Mouse (Mus musculus) stomach, postnatal 0 days (tissue): Measurements from ENCODE around the gene Fndc1. TPM values are rescaled to one million over a fixed set of nuclear protein-coding genes. Genes with fewer than 3 reads are reported as not detected.

Experiments used
- ATAC-seq: fragments of 200-750 bp; cut with Nextera tagmentation; 2 replicates; pipeline ENCODE4 v1.8.0; 2017; ENCODE audit not compliant: low FRiP score, low TSS enrichment
- DNase-seq: peaks from one replicate; pipeline ENCODE4 v3.0.0-alpha.2; 2016; ENCODE audit warnings: low spot score
- H3K27ac ChIP-seq: fragments of 300-500 bp; sonication (generic); replicated peaks from 2 replicates; pipeline ENCODE4 v1.5.1; 2014; ENCODE audit warnings: mild to moderate bottlenecking, control low read depth
- H3K27me3 ChIP-seq: fragments of 300-500 bp; sonication (generic); 2 replicates; pipeline ENCODE4 v1.6.1; 2014; ENCODE audit warnings: low read length; ENCODE audit not compliant: control insufficient read depth, insufficient read depth
- H3K36me3 ChIP-seq: fragments of 300-500 bp; sonication (generic); 2 replicates; pipeline ENCODE4 v1.6.1; 2014; ENCODE audit warnings: low read length, mixed read lengths; ENCODE audit not compliant: control insufficient read depth, insufficient read depth
- H3K4me1 ChIP-seq: fragments of 300-500 bp; sonication (generic); replicated peaks from 2 replicates; pipeline ENCODE4 v1.6.1; 2014; ENCODE audit warnings: antibody characterized with exemption; ENCODE audit not compliant: control insufficient read depth, insufficient read depth
- H3K4me2 ChIP-seq: fragments of 300-500 bp; sonication (generic); replicated peaks from 2 replicates; pipeline ENCODE4 v1.6.1; 2014; ENCODE audit warnings: low read depth, mild to moderate bottlenecking, control low read depth, moderate library complexity
- H3K4me3 ChIP-seq: fragments of 300-500 bp; sonication (generic); 2 replicates; pipeline ENCODE4 v1.5.1; 2014; ENCODE audit warnings: low read depth, low read length, control low read depth
- H3K9ac ChIP-seq: fragments of 300-500 bp; sonication (generic); 2 replicates; pipeline ENCODE4 v1.6.1; 2014; ENCODE audit warnings: mild to moderate bottlenecking, low read length, control low read depth, mixed read lengths
- H3K9me3 ChIP-seq: fragments of 300-500 bp; sonication (generic); 2 replicates; pipeline ENCODE4 v1.6.1; 2016; ENCODE audit warnings: low read length; ENCODE audit not compliant: control insufficient read depth
- CTCF ChIP-seq: IDR thresholded peaks from 2 replicates; pipeline ENCODE4 v1.5.1; 2016; ENCODE audit warnings: antibody characterized with exemption, low read depth, mild to moderate bottlenecking, moderate library complexity
- EP300 ChIP-seq: optimal IDR thresholded peaks from 2 replicates; pipeline ENCODE3; 2016; ENCODE audit warnings: antibody characterized with exemption
- WGBS: fragments of 180-500 bp; shearing (Covaris S2); extraction: QIAGEN DNeasy Blood & Tissue Kit; methylation state at CpG from one replicate; pipeline ENCODE4 v1.1.7; 2014; 5-methylcytosine and 5-hydroxymethylcytosine counted together
- microRNA-seq: library from miRNA; unstranded; fragments of <30 nt; microRNA quantifications from one replicate; pipeline ENCODE4, GENCODE M21; 2016
- polyA plus RNA-seq: library from polyadenylated mRNA; unstranded; fragments of >200 nt; fragmentation: Nextera tagmentation; extraction: Ambion mirVana; gene quantifications from 2 replicates; pipeline ENCODE4 v1.2.1, GENCODE M21; 2015

Gene Fndc1
- polyA plus RNA-seq, 1 experiment from 2014 or later: 27.0 TPM

DNA sequence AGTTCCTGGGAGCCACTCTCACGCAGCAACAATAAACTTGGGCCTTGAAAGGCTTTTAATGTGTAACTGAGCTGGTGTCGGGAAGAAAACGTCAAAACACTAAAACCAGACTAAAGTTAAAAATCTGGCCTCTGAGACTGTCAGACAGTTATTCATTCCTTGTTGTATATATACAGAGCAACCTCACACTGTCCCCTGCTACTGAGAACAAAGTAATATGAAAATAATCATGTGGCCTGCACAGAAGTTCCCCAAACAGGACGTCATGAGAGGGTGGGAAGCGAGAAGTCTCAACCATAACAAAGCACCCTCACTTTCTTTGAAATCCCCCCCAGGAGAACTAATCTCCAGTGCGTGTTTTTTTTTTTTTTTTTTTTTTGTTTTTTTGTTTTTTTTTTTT lies 109.2 kb downstream of the Fndc1 start:
- no peak overlapping the region for H3K4me3 ChIP-seq
- ATAC-seq (no peak), DNase-seq (no peak)
- 59% methylated on average over 6 of the region's 6 CpGs for WGBS
- no peaks in the 10 kb centered on the region for H3K4me1 ChIP-seq
- no peak overlapping the region for H3K27ac ChIP-seq
- H3K27me3 ChIP-seq: no peaks in the 10 kb centered on the region
- no peak overlapping the region for H3K9ac ChIP-seq
- no peaks in the 10 kb centered on the region for H3K9me3 ChIP-seq
- H3K4me2 ChIP-seq: no peak overlapping the region
- TF ChIP-seq CTCF (no peak), EP300 (no peak)
- no peaks in the 10 kb centered on the region for H3K36me3 ChIP-seq

DNA sequence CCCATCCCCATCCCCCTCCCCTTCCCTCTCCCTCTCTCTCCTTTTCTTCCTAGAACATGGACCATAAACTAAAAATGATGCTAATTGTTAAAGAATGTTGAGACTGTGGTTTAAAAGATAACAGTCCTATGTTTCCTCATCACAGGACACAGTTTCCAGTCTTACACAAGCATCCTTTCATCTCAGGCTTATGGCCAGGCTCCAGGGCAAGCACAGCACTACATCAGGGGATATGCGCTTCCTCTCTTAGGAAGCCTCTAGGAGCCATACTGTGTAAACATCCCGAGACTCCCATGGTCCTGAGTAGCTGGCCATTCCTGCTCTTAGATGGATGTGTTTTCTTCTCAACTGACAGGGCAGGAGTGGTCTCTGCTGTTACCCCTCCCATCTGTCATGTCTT lies 114.1 kb downstream of the Fndc1 start:
- no peaks in the 10 kb centered on the region for H3K9me3 ChIP-seq
- ATAC-seq: no peak
- WGBS: 45% methylated on average over 2 of the region's 2 CpGs
- no peak overlapping the region for H3K27ac ChIP-seq
- DNase-seq: no peak
- H3K4me3 ChIP-seq: no peak overlapping the region
- no peak overlapping the region for H3K4me2 ChIP-seq
- TF ChIP-seq CTCF (no peak), EP300 (no peak)
- H3K9ac ChIP-seq: no peak overlapping the region
- no peaks in the 10 kb centered on the region for H3K27me3 ChIP-seq
- no peaks in the 10 kb centered on the region for H3K36me3 ChIP-seq
- no peaks in the 10 kb centered on the region for H3K4me1 ChIP-seq

DNA sequence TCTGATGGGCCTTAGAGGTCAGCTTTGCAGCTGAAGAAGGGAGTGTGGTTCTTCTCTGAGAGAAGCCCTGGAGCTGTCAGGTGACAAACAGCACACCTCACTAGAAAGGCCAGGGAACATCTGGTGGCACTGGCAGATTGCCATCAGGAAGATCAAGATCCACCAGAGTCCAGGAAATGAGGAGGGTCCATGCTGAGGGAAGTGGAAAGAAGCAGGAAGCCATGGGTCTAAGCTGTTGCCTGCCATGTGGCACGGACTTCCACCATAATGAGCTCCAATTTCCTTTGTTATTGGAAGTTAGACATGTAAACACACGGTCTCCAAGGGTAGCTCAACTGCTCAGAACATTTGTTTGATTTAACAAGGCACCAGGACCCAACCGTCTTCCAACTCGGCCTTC lies 120.0 kb downstream of the Fndc1 start:
- Histone ChIP-seq H3K4me2 (no peak overlapping the region), H3K36me3 (no peaks in the 10 kb centered on the region), H3K9ac (no peak overlapping the region), H3K4me3 (no peak overlapping the region), H3K9me3 (no peaks in the 10 kb centered on the region), H3K4me1 (no peaks in the 10 kb centered on the region), H3K27ac (no peak overlapping the region), H3K27me3 (no peaks in the 10 kb centered on the region)
- 48% methylated on average over 4 of the region's 4 CpGs for WGBS
- DNase-seq (no peak), ATAC-seq (no peak)
- no peak for TF ChIP-seq EP300
- TF ChIP-seq CTCF: no peak

DNA sequence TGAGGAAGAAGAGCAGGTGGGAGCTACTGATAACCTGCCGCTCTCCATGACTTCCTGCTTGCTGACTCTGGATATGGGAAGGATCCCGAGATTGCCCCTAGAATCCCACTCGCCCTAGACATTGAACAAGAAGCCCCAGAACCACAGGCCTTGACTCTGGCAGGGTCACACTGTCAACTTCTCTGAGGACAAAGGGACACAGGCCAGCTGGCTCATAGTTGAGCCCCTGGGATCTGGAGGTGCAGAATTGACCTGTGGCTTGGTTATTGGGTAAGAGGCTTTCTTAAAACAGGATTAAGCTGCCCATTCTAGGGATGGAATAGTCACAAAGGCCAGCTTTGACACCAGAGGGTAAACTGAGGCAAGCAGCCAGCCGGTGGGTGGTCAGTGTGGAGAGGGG lies 136.8 kb downstream of the Fndc1 start:
- Histone ChIP-seq H3K4me2 (no peak overlapping the region), H3K4me1 (no peaks in the 10 kb centered on the region), H3K36me3 (no peaks in the 10 kb centered on the region), H3K27me3 (no peaks in the 10 kb centered on the region), H3K27ac (no peak overlapping the region), H3K9ac (no peak overlapping the region), H3K4me3 (no peak overlapping the region), H3K9me3 (no peaks in the 10 kb centered on the region)
- TF ChIP-seq EP300: no peak
- TF ChIP-seq CTCF: no peak
- no peak for DNase-seq
- ATAC-seq: no peak
- 90% methylated on average over 4 of the region's 4 CpGs for WGBS

Small RNA genes within 50 kb of the gene (microRNA-seq; reads per million reads assigned to microRNA genes)
- not detected for gene Gm25872

Other genes with a start within 250 kb of the Fndc1 start
- gene Tagap, start 98.7 kb upstream of the Fndc1 start, polyA plus RNA-seq: 0.51 and 0.61 TPM in 2 replicates
- gene Rsph3a, start 118.3 kb upstream of the Fndc1 start, polyA plus RNA-seq: 32.6 and 38.5 TPM in 2 replicates